Mouse (Mus musculus) cortical plate, adult 2 months (tissue): ENCODE results near the gene Wdr26. TPM values are rescaled to one million over a fixed set of nuclear protein-coding genes. Genes with fewer than 3 reads are reported as not detected.
A peak's percentile ranks its signal among the peaks of the same experiment; 100 is the strongest.

Experiments
- H3K27ac ChIP-seq: fragments of 200-500 bp; 2 replicates; pipeline ENCODE4 v1.5.1; 2012; ENCODE audit warnings: low read length, control low read depth, inconsistent platforms; ENCODE audit not compliant: insufficient read depth
- H3K4me1 ChIP-seq: fragments of 200-500 bp; 2 replicates; pipeline ENCODE4 v1.6.1; 2011; ENCODE audit warnings: low read length; ENCODE audit not compliant: control insufficient read depth, insufficient read depth
- H3K4me3 ChIP-seq: fragments of 200-500 bp; 2 replicates; pipeline ENCODE4 v1.5.1; 2011; ENCODE audit warnings: mild to moderate bottlenecking, low read length, control low read depth; ENCODE audit not compliant: insufficient read depth
- CTCF ChIP-seq: fragments of 200-500 bp; IDR thresholded peaks from 2 replicates; pipeline ENCODE4 v1.5.1; 2011; ENCODE audit warnings: mild to moderate bottlenecking, control low read depth, low read length; ENCODE audit not compliant: insufficient read depth; ENCODE audit errors: extremely low read depth
- POLR2A ChIP-seq: fragments of 200-500 bp; IDR thresholded peaks from 2 replicates; pipeline ENCODE4 v1.6.1; 2011; ENCODE audit warnings: mild to moderate bottlenecking, low read length, control low read depth; ENCODE audit not compliant: insufficient read depth; ENCODE audit errors: extremely low read depth
- polyA plus RNA-seq: library from polyadenylated mRNA; depleted of rRNA; stranded (reverse); fragments of >200 nt; gene quantifications from 2 replicates; pipeline ENCODE4 v1.2.3, GENCODE M21; 2012

The Wdr26 gene
- polyA plus RNA-seq, 1 experiment = 50.7 TPM

DNA sequence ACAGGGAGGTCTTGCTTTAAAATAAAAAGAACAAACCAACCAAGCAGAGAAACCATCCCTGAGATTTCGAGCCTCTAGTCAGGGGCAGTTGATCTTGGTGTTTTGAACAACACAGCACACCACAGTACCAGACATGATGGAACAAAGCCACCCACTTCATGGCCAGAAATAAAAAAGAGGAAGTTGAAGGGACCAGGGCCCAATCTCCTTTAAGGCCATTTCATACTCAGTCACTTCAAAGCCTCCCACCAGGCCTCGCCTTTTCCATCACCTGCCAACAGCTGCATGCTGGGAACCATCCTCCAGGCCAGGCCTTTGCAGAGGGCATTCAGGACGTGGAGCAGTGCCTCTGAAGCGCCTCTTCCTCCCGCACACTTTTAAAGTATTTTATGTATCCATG is 25.5 kb upstream of the Wdr26 start:
- H3K27ac ChIP-seq = no peak overlapping the region
- no peak overlapping the region for H3K4me3 ChIP-seq
- no peak for TF ChIP-seq POLR2A
- no peak for TF ChIP-seq CTCF
- H3K4me1 ChIP-seq = no peaks in the 10 kb centered on the region

- no peaks in the 10 kb centered on the region for H3K4me1 ChIP-seq
- no peak overlapping the region for H3K4me3 ChIP-seq
- no peak for TF ChIP-seq CTCF
- TF ChIP-seq POLR2A = no peak
- no peak overlapping the region for H3K27ac ChIP-seq
These were observed 22.7 kb upstream of the Wdr26 start for GRCm38 (mm10) chr1:181234326-181235035.

- no peak overlapping the region for H3K4me3 ChIP-seq
- H3K4me1 ChIP-seq = no peaks in the 10 kb centered on the region
- TF ChIP-seq CTCF (no peak), POLR2A (no peak)
These were observed 21.9 kb upstream of the Wdr26 start for GRCm38 (mm10) chr1:181233734-181234133.

DNA sequence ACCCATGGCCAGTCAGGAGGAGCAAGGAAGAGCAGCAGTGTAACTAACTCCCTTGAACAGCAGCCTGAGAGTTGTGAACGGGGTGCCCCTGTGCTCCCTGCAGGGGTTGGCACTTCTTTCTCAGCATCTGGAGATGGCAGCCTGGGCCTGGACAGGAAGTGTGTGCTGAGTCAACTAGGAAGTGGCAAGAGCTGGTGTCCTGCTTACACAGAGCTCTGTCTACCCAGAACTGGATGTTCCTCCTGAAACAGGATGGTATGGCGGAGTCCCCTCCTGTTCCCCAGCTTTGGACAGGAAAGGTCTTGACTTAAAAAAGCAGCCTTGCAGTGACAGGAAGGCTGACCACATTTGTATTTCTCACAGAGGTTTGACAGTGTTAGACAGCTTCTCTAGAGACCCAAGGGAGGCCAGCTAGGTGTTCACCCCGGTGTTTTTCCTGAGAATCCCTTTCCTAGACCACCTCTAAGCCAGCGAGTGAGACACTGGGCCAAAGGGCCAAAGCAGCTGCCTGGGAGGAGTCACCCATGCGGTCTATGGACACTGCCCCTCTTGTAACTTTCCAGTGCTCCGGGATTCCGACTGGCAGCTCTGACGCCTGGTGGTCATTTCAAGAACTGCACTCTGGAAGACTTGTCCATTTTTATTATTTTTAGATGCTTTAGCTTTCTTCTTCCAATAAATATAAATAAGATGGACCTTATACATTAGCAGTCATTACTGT is 20.7 kb upstream of the Wdr26 start:
- no peak overlapping the region for H3K27ac ChIP-seq
- no peak overlapping the region for H3K4me3 ChIP-seq
- no peaks in the 10 kb centered on the region for H3K4me1 ChIP-seq
- peak; percentile 55 for TF ChIP-seq CTCF
- no peak for TF ChIP-seq POLR2A

More at GRCm38 (mm10) chr1:181233734-181234133, 21.9 kb upstream of the Wdr26 start:
- H3K27ac ChIP-seq = no peak overlapping the region

- Histone ChIP-seq H3K4me3 (no peak overlapping the region), H3K4me1 (no peaks in the 10 kb centered on the region), H3K27ac (no peak overlapping the region)
- no peak for TF ChIP-seq CTCF
- no peak for TF ChIP-seq POLR2A
These were observed 20.0 kb upstream of the Wdr26 start for GRCm38 (mm10) chr1:181231821-181232220.

GRCm38 (mm10) chr1:181231262-181231661 is 19.5 kb upstream of the Wdr26 start:
- no peak overlapping the region for H3K4me3 ChIP-seq
- H3K4me1 ChIP-seq = no peaks in the 10 kb centered on the region
- TF ChIP-seq CTCF (no peak), POLR2A (no peak)
- no peak overlapping the region for H3K27ac ChIP-seq

GRCm38 (mm10) chr1:181230731-181231148 is 18.9 kb upstream of the Wdr26 start:
- no peak overlapping the region for H3K4me3 ChIP-seq
- no peak overlapping the region for H3K27ac ChIP-seq
- no peaks in the 10 kb centered on the region for H3K4me1 ChIP-seq
- TF ChIP-seq POLR2A (no peak), CTCF (no peak)

GRCm38 (mm10) chr1:181229046-181229445 is 17.2 kb upstream of the Wdr26 start:
- no peak for TF ChIP-seq CTCF
- no peak for TF ChIP-seq POLR2A
- Histone ChIP-seq H3K4me1 (no peaks in the 10 kb centered on the region), H3K27ac (no peak overlapping the region), H3K4me3 (no peak overlapping the region)

- H3K4me1 ChIP-seq = no peaks in the 10 kb centered on the region
- no peak overlapping the region for H3K4me3 ChIP-seq
- TF ChIP-seq POLR2A = no peak
- no peak for TF ChIP-seq CTCF
- no peak overlapping the region for H3K27ac ChIP-seq
These were observed 16.8 kb upstream of the Wdr26 start for GRCm38 (mm10) chr1:181228591-181228990.

- TF ChIP-seq CTCF (no peak), POLR2A (no peak)
- H3K4me1 ChIP-seq = no peaks in the 10 kb centered on the region
- H3K4me3 ChIP-seq = no peak overlapping the region
- no peak overlapping the region for H3K27ac ChIP-seq
These were observed 16.0 kb upstream of the Wdr26 start for GRCm38 (mm10) chr1:181227804-181228203.
